Mouse (Mus musculus): ENCODE results near the gene Gm42906. TPM values are rescaled to one million over a fixed set of nuclear protein-coding genes. Genes with fewer than 3 reads are reported as not detected.

The Gm42906 gene
- polyA plus RNA-seq, 1 experiment from 2014 or later = not detected

DNA sequence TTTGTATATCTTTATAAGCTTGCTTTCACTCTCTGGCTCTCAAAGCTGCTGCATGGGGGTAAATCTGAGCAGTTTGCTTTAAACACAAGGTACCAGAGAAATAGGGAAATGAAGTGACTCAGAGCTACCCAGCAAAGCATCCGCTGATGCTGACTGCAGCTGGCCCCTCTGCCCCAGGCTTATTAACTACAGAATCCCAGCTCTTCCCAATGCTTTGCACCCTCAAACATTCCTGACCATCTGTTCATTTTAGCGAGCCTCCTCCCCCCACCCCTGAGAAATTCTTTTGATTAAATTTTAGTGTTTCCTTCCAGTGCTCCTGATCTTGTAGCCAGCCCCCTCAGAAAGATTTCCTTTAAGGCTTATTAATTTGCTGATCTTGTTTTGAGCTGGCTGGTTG lies 24.4 kb downstream of the Gm42906 start:
- no peaks in the 10 kb centered on the region for H3K9me3 ChIP-seq (replicated peaks; ENCODE audit: control insufficient read depth, low read length)
- H3K27me3 ChIP-seq (ENCODE audit: control insufficient read depth, insufficient read depth, low read length) = no peaks in the 10 kb centered on the region
- no peak for ATAC-seq (replicated peaks; ENCODE audit: insufficient number of reproducible peaks, low FRiP score, low TSS enrichment)
- H3K9ac ChIP-seq (ENCODE audit: low read depth, low read length) = no peak overlapping the region
- H3K27ac ChIP-seq (ENCODE audit: low read depth, low read length) = no peak overlapping the region
- H3K4me2 ChIP-seq = no peak overlapping the region
- 61% methylated on average over 2 of the region's 2 CpGs for WGBS (ENCODE audit: insufficient replicate concordance)
- no peaks in the 10 kb centered on the region for H3K4me1 ChIP-seq (ENCODE audit: control insufficient read depth, insufficient read depth, low read length)
- no peaks in the 10 kb centered on the region for H3K36me3 ChIP-seq (ENCODE audit: control insufficient read depth, insufficient read depth, low read length)
- H3K4me3 ChIP-seq (ENCODE audit: low read depth, low read length) = no peak overlapping the region

- H3K36me3 ChIP-seq (ENCODE audit: control insufficient read depth, insufficient read depth, low read length) = no peaks in the 10 kb centered on the region
- no peak overlapping the region for H3K9ac ChIP-seq (ENCODE audit: low read depth, low read length)
- H3K4me2 ChIP-seq = no peak overlapping the region
- no peaks in the 10 kb centered on the region for H3K27me3 ChIP-seq (ENCODE audit: control insufficient read depth, insufficient read depth, low read length)
- WGBS (ENCODE audit: insufficient replicate concordance) = 84% methylated on average over 2 of the region's 2 CpGs
- H3K4me3 ChIP-seq (ENCODE audit: low read depth, low read length) = no peak overlapping the region
- no peaks in the 10 kb centered on the region for H3K4me1 ChIP-seq (ENCODE audit: control insufficient read depth, insufficient read depth, low read length)
- H3K9me3 ChIP-seq (replicated peaks; ENCODE audit: control insufficient read depth, low read length) = no peaks in the 10 kb centered on the region
- no peak for ATAC-seq (replicated peaks; ENCODE audit: insufficient number of reproducible peaks, low FRiP score, low TSS enrichment)
- H3K27ac ChIP-seq (ENCODE audit: low read depth, low read length) = no peak overlapping the region
Measured at GRCm38 (mm10) chr5:151400557-151400944, 27.4 kb downstream of the Gm42906 start.

GRCm38 (mm10) chr5:151399918-151400556 lies 27.9 kb downstream of the Gm42906 start:
- no peaks in the 10 kb centered on the region for H3K36me3 ChIP-seq (ENCODE audit: control insufficient read depth, insufficient read depth, low read length)
- no peaks in the 10 kb centered on the region for H3K9me3 ChIP-seq (replicated peaks; ENCODE audit: control insufficient read depth, low read length)
- no peak overlapping the region for H3K4me3 ChIP-seq (ENCODE audit: low read depth, low read length)
- no peak overlapping the region for H3K4me2 ChIP-seq
- no peak overlapping the region for H3K27ac ChIP-seq (ENCODE audit: low read depth, low read length)
- 67% methylated on average over 7 of the region's 7 CpGs for WGBS (ENCODE audit: insufficient replicate concordance)
- H3K9ac ChIP-seq (ENCODE audit: low read depth, low read length) = no peak overlapping the region
- H3K4me1 ChIP-seq (ENCODE audit: control insufficient read depth, insufficient read depth, low read length) = no peaks in the 10 kb centered on the region
- ATAC-seq (replicated peaks; ENCODE audit: insufficient number of reproducible peaks, low FRiP score, low TSS enrichment) = no peak
- H3K27me3 ChIP-seq (ENCODE audit: control insufficient read depth, insufficient read depth, low read length) = no peaks in the 10 kb centered on the region

- no peak for ATAC-seq (replicated peaks; ENCODE audit: insufficient number of reproducible peaks, low FRiP score, low TSS enrichment)
- no peaks in the 10 kb centered on the region for H3K27me3 ChIP-seq (ENCODE audit: control insufficient read depth, insufficient read depth, low read length)
- WGBS (ENCODE audit: insufficient replicate concordance) = 73% methylated on average over 4 of the region's 4 CpGs
Measured at GRCm38 (mm10) chr5:151396119-151396518, 31.8 kb downstream of the Gm42906 start.

GRCm38 (mm10) chr5:151394690-151395089 lies 33.3 kb downstream of the Gm42906 start:
- Histone ChIP-seq H3K27me3 (ENCODE audit: control insufficient read depth, insufficient read depth, low read length) (no peaks in the 10 kb centered on the region), H3K4me3 (ENCODE audit: low read depth, low read length) (no peak overlapping the region), H3K36me3 (ENCODE audit: control insufficient read depth, insufficient read depth, low read length) (no peaks in the 10 kb centered on the region), H3K4me1 (ENCODE audit: control insufficient read depth, insufficient read depth, low read length) (no peaks in the 10 kb centered on the region), H3K9me3 (replicated peaks; ENCODE audit: control insufficient read depth, low read length) (no peaks in the 10 kb centered on the region), H3K4me2 (no peak overlapping the region), H3K27ac (ENCODE audit: low read depth, low read length) (peak overlapping the region; percentile 54; the same call in 1 of the 2 replicates), H3K9ac (ENCODE audit: low read depth, low read length) (no peak overlapping the region)
- ATAC-seq (replicated peaks; ENCODE audit: insufficient number of reproducible peaks, low FRiP score, low TSS enrichment) = no peak
- 62% methylated on average over 5 of the region's 5 CpGs for WGBS (ENCODE audit: insufficient replicate concordance)

More at GRCm38 (mm10) chr5:151396119-151396518, 31.8 kb downstream of the Gm42906 start:
- Histone ChIP-seq H3K4me2 (no peak overlapping the region), H3K27ac (ENCODE audit: low read depth, low read length) (no peak overlapping the region), H3K9ac (ENCODE audit: low read depth, low read length) (no peak overlapping the region), H3K9me3 (replicated peaks; ENCODE audit: control insufficient read depth, low read length) (no peaks in the 10 kb centered on the region), H3K4me3 (ENCODE audit: low read depth, low read length) (no peak overlapping the region), H3K36me3 (ENCODE audit: control insufficient read depth, insufficient read depth, low read length) (no peaks in the 10 kb centered on the region), H3K4me1 (ENCODE audit: control insufficient read depth, insufficient read depth, low read length) (no peaks in the 10 kb centered on the region)

- peak overlapping the region; percentile 54 for H3K27ac ChIP-seq (ENCODE audit: low read depth, low read length)
- no peak overlapping the region for H3K9ac ChIP-seq (ENCODE audit: low read depth, low read length)
- no peaks in the 10 kb centered on the region for H3K27me3 ChIP-seq (ENCODE audit: control insufficient read depth, insufficient read depth, low read length)
- H3K36me3 ChIP-seq (ENCODE audit: control insufficient read depth, insufficient read depth, low read length) = no peaks in the 10 kb centered on the region
- H3K4me1 ChIP-seq (ENCODE audit: control insufficient read depth, insufficient read depth, low read length) = no peaks in the 10 kb centered on the region
- no peak overlapping the region for H3K4me2 ChIP-seq
- H3K9me3 ChIP-seq (replicated peaks; ENCODE audit: control insufficient read depth, low read length) = no peaks in the 10 kb centered on the region
- ATAC-seq (replicated peaks; ENCODE audit: insufficient number of reproducible peaks, low FRiP score, low TSS enrichment) = no peak
- no peak overlapping the region for H3K4me3 ChIP-seq (ENCODE audit: low read depth, low read length)
- WGBS (ENCODE audit: insufficient replicate concordance) = 52% methylated on average over 7 of the region's 7 CpGs
Measured at GRCm38 (mm10) chr5:151393821-151394662, 33.9 kb downstream of the Gm42906 start.

DNA sequence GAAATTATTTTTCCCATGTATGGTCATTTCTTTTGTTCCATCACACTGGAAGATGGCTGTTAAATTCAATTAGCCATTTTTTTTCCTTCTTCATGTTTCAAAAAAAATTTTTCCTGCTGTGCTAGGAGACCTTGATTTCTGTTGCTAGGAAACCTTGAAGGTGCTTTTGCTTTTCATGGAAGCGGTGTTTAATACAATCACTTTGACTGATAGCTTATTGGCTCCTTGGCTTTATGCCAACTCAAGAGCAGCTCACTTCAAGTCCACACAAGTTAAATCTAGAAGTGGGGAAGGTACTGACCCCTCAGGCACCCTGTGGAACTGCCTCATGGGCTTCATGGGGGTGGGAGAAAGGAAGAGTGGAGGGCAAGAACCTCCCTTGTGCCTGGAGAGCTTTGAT lies 38.1 kb downstream of the Gm42906 start:
- Histone ChIP-seq H3K9me3 (replicated peaks; ENCODE audit: control insufficient read depth, low read length) (no peaks in the 10 kb centered on the region), H3K4me1 (ENCODE audit: control insufficient read depth, insufficient read depth, low read length) (no peaks in the 10 kb centered on the region), H3K9ac (ENCODE audit: low read depth, low read length) (no peak overlapping the region), H3K4me2 (no peak overlapping the region), H3K4me3 (ENCODE audit: low read depth, low read length) (no peak overlapping the region), H3K36me3 (ENCODE audit: control insufficient read depth, insufficient read depth, low read length) (no peaks in the 10 kb centered on the region), H3K27me3 (ENCODE audit: control insufficient read depth, insufficient read depth, low read length) (no peaks in the 10 kb centered on the region), H3K27ac (ENCODE audit: low read depth, low read length) (no peak overlapping the region; the same call in 1 of the 2 replicates)
- no peak for ATAC-seq (replicated peaks; ENCODE audit: insufficient number of reproducible peaks, low FRiP score, low TSS enrichment)
- 72% methylated on average over 1 of the region's 1 CpGs for WGBS (ENCODE audit: insufficient replicate concordance)

- Histone ChIP-seq H3K9me3 (replicated peaks; ENCODE audit: control insufficient read depth, low read length) (no peaks in the 10 kb centered on the region), H3K4me2 (no peak overlapping the region), H3K27ac (ENCODE audit: low read depth, low read length) (no peak overlapping the region), H3K9ac (ENCODE audit: low read depth, low read length) (no peak overlapping the region), H3K4me1 (ENCODE audit: control insufficient read depth, insufficient read depth, low read length) (no peaks in the 10 kb centered on the region), H3K27me3 (ENCODE audit: control insufficient read depth, insufficient read depth, low read length) (no peaks in the 10 kb centered on the region), H3K36me3 (ENCODE audit: control insufficient read depth, insufficient read depth, low read length) (no peaks in the 10 kb centered on the region), H3K4me3 (ENCODE audit: low read depth, low read length) (no peak overlapping the region)
- ATAC-seq (replicated peaks; ENCODE audit: insufficient number of reproducible peaks, low FRiP score, low TSS enrichment) = no peak
- 74% methylated on average over 2 of the region's 2 CpGs for WGBS (ENCODE audit: insufficient replicate concordance)
Measured at GRCm38 (mm10) chr5:151379896-151380295, 48.1 kb downstream of the Gm42906 start.

All from heart, embryonic 11.5 days (tissue).